Mouse (Mus musculus): ENCODE data around the gene Tnfrsf11a. TPM values are rescaled to one million over a fixed set of nuclear protein-coding genes. Genes with fewer than 3 reads are reported as not detected.
A peak's percentile ranks its signal among the peaks of the same experiment; 100 is the strongest.

The Tnfrsf11a gene
- polyA plus RNA-seq, 1 experiment from 2014 or later, result 0.38 TPM

GRCm38 (mm10) chr1:105829171-105829570 lies 48.7 kb downstream of the Tnfrsf11a start:
- no peak overlapping the region for H3K4me3 ChIP-seq (replicated peaks)
- no peak overlapping the region for H3K4me2 ChIP-seq
- H3K27ac ChIP-seq (replicated peaks), result no peak overlapping the region
- ATAC-seq (ENCODE audit: insufficient read depth), result no peak
- WGBS (ENCODE audit: insufficient replicate concordance), result 73% methylated on average over 5 of the region's 5 CpGs
- no peak overlapping the region for H3K9ac ChIP-seq
- no peaks in the 10 kb centered on the region for H3K4me1 ChIP-seq (replicated peaks)
- H3K9me3 ChIP-seq (replicated peaks), result no peaks in the 10 kb centered on the region
- H3K27me3 ChIP-seq, result no peaks in the 10 kb centered on the region
- no peaks in the 10 kb centered on the region for H3K36me3 ChIP-seq (replicated peaks)

- H3K4me1 ChIP-seq (replicated peaks), result no peaks in the 10 kb centered on the region
- no peak overlapping the region for H3K4me3 ChIP-seq (replicated peaks)
- no peaks in the 10 kb centered on the region for H3K36me3 ChIP-seq (replicated peaks)
- H3K4me2 ChIP-seq, result no peak overlapping the region
- ATAC-seq (ENCODE audit: insufficient read depth), result no peak
- WGBS (ENCODE audit: insufficient replicate concordance), result 61% methylated on average over 1 of the region's 1 CpGs
- no peak overlapping the region for H3K9ac ChIP-seq
- H3K27ac ChIP-seq (replicated peaks), result no peak overlapping the region
- no peaks in the 10 kb centered on the region for H3K9me3 ChIP-seq (replicated peaks)
- no peaks in the 10 kb centered on the region for H3K27me3 ChIP-seq
These were observed 52.3 kb downstream of the Tnfrsf11a start for GRCm38 (mm10) chr1:105832784-105833183.

GRCm38 (mm10) chr1:105842950-105843349 lies 62.4 kb downstream of the Tnfrsf11a start:
- WGBS (ENCODE audit: insufficient replicate concordance), result 24% methylated on average over 10 of the region's 10 CpGs

GRCm38 (mm10) chr1:105843386-105843785 lies 62.9 kb downstream of the Tnfrsf11a start:
- Histone ChIP-seq H3K27me3 (peaks cover 31% of the 10 kb centered on the region), H3K4me3 (replicated peaks) (no peak overlapping the region), H3K36me3 (replicated peaks) (no peaks in the 10 kb centered on the region), H3K9me3 (replicated peaks) (no peaks in the 10 kb centered on the region), H3K4me2 (no peak overlapping the region), H3K9ac (no peak overlapping the region), H3K4me1 (replicated peaks) (no peaks in the 10 kb centered on the region), H3K27ac (replicated peaks) (no peak overlapping the region)
- WGBS (ENCODE audit: insufficient replicate concordance), result 7% methylated on average over 12 of the region's 12 CpGs
- no peak for ATAC-seq (ENCODE audit: insufficient read depth)

More at GRCm38 (mm10) chr1:105842950-105843349, 62.4 kb downstream of the Tnfrsf11a start:
- no peaks in the 10 kb centered on the region for H3K4me1 ChIP-seq (replicated peaks)
- no peak overlapping the region for H3K4me3 ChIP-seq (replicated peaks)
- no peak overlapping the region for H3K27ac ChIP-seq (replicated peaks)
- no peak overlapping the region for H3K4me2 ChIP-seq
- no peaks in the 10 kb centered on the region for H3K36me3 ChIP-seq (replicated peaks)
- no peak for ATAC-seq (ENCODE audit: insufficient read depth)
- H3K27me3 ChIP-seq, result peaks cover 31% of the 10 kb centered on the region
- no peaks in the 10 kb centered on the region for H3K9me3 ChIP-seq (replicated peaks)
- H3K9ac ChIP-seq, result no peak overlapping the region

- Histone ChIP-seq H3K4me1 (replicated peaks) (no peaks in the 10 kb centered on the region), H3K27ac (replicated peaks) (no peak overlapping the region), H3K27me3 (peaks cover 31% of the 10 kb centered on the region), H3K9me3 (replicated peaks) (no peaks in the 10 kb centered on the region), H3K9ac (no peak overlapping the region), H3K4me2 (no peak overlapping the region), H3K4me3 (replicated peaks) (no peak overlapping the region), H3K36me3 (replicated peaks) (no peaks in the 10 kb centered on the region)
- ATAC-seq (ENCODE audit: insufficient read depth), result no peak
- 12% methylated on average over 2 of the region's 2 CpGs for WGBS (ENCODE audit: insufficient replicate concordance)
These were observed 63.3 kb downstream of the Tnfrsf11a start for GRCm38 (mm10) chr1:105843856-105844255.

- 9% methylated on average over 28 of the region's 28 CpGs for WGBS (ENCODE audit: insufficient replicate concordance)
- Histone ChIP-seq H3K9ac (no peak overlapping the region), H3K27me3 (peaks cover 31% of the 10 kb centered on the region), H3K4me1 (replicated peaks) (no peaks in the 10 kb centered on the region), H3K4me2 (peak overlapping the region; percentile 3; the same call in 1 of the 2 replicates), H3K4me3 (replicated peaks) (no peak overlapping the region), H3K9me3 (replicated peaks) (no peaks in the 10 kb centered on the region), H3K36me3 (replicated peaks) (no peaks in the 10 kb centered on the region), H3K27ac (replicated peaks) (no peak overlapping the region)
- ATAC-seq (ENCODE audit: insufficient read depth), result no peak
These were observed 64.0 kb downstream of the Tnfrsf11a start for GRCm38 (mm10) chr1:105844341-105845006.

GRCm38 (mm10) chr1:105846431-105846830 lies 65.9 kb downstream of the Tnfrsf11a start:
- Histone ChIP-seq H3K9me3 (replicated peaks) (no peaks in the 10 kb centered on the region), H3K36me3 (replicated peaks) (no peaks in the 10 kb centered on the region), H3K4me2 (no peak overlapping the region), H3K4me3 (replicated peaks) (no peak overlapping the region), H3K9ac (no peak overlapping the region), H3K27me3 (peaks cover 31% of the 10 kb centered on the region), H3K4me1 (replicated peaks) (peaks cover 11% of the 10 kb centered on the region), H3K27ac (replicated peaks) (no peak overlapping the region)
- WGBS (ENCODE audit: insufficient replicate concordance), result 69% methylated on average over 2 of the region's 2 CpGs
- ATAC-seq (ENCODE audit: insufficient read depth), result no peak

GRCm38 (mm10) chr1:105848806-105849205 lies 68.3 kb downstream of the Tnfrsf11a start:
- Histone ChIP-seq H3K9me3 (replicated peaks) (no peaks in the 10 kb centered on the region), H3K4me3 (replicated peaks) (no peak overlapping the region), H3K27me3 (peaks cover 16% of the 10 kb centered on the region), H3K4me1 (replicated peaks) (peaks cover 12% of the 10 kb centered on the region), H3K27ac (replicated peaks) (no peak overlapping the region), H3K36me3 (replicated peaks) (no peaks in the 10 kb centered on the region), H3K9ac (no peak overlapping the region), H3K4me2 (no peak overlapping the region)
- ATAC-seq (ENCODE audit: insufficient read depth), result no peak
- WGBS (ENCODE audit: insufficient replicate concordance), result 76% methylated on average over 8 of the region's 8 CpGs

GRCm38 (mm10) chr1:105851341-105851740 lies 70.8 kb downstream of the Tnfrsf11a start:
- no peak overlapping the region for H3K9ac ChIP-seq
- 21% methylated on average over 2 of the region's 2 CpGs for WGBS (ENCODE audit: insufficient replicate concordance)
- H3K4me3 ChIP-seq (replicated peaks), result no peak overlapping the region
- H3K27me3 ChIP-seq, result no peaks in the 10 kb centered on the region
- H3K9me3 ChIP-seq (replicated peaks), result no peaks in the 10 kb centered on the region
- no peak overlapping the region for H3K27ac ChIP-seq (replicated peaks)
- no peak overlapping the region for H3K4me2 ChIP-seq
- peak; percentile 97 for ATAC-seq (ENCODE audit: insufficient read depth)
- H3K4me1 ChIP-seq (replicated peaks), result peaks cover 12% of the 10 kb centered on the region
- no peaks in the 10 kb centered on the region for H3K36me3 ChIP-seq (replicated peaks)

GRCm38 (mm10) chr1:105859740-105860139 lies 79.2 kb downstream of the Tnfrsf11a start:
- Histone ChIP-seq H3K9me3 (replicated peaks) (no peaks in the 10 kb centered on the region), H3K4me3 (replicated peaks) (no peak overlapping the region), H3K27ac (replicated peaks) (no peak overlapping the region), H3K4me1 (replicated peaks) (no peaks in the 10 kb centered on the region; the same call in 1 of the 2 replicates), H3K27me3 (no peaks in the 10 kb centered on the region), H3K9ac (no peak overlapping the region), H3K4me2 (no peak overlapping the region), H3K36me3 (replicated peaks) (no peaks in the 10 kb centered on the region)
- 58% methylated on average over 2 of the region's 2 CpGs for WGBS (ENCODE audit: insufficient replicate concordance)
- ATAC-seq (ENCODE audit: insufficient read depth), result no peak

- Histone ChIP-seq H3K4me2 (no peak overlapping the region), H3K4me3 (replicated peaks) (no peak overlapping the region), H3K9ac (no peak overlapping the region), H3K27me3 (0 out of 2 replicates have a peak, but pooled peaks cover 2% of the 10 kb centered on the region), H3K9me3 (replicated peaks) (no peaks in the 10 kb centered on the region), H3K27ac (replicated peaks) (no peak overlapping the region), H3K4me1 (replicated peaks) (no peaks in the 10 kb centered on the region), H3K36me3 (replicated peaks) (no peaks in the 10 kb centered on the region)
- whole genome bisulfite sequencing (ENCODE audit: insufficient replicate concordance), result 68% methylated on average over 6 of the region's 6 CpGs
- ATAC-seq (ENCODE audit: insufficient read depth), result no peak
These were observed 96.1 kb downstream of the Tnfrsf11a start for GRCm38 (mm10) chr1:105876589-105876988.

GRCm38 (mm10) chr1:105877808-105878207 lies 97.3 kb downstream of the Tnfrsf11a start:
- no peaks in the 10 kb centered on the region for H3K9me3 ChIP-seq (replicated peaks)
- no peak overlapping the region for H3K4me2 ChIP-seq
- no peaks in the 10 kb centered on the region for H3K36me3 ChIP-seq (replicated peaks)
- 0 out of 2 replicates have a peak, but pooled peaks cover 2% of the 10 kb centered on the region for H3K27me3 ChIP-seq
- no peak overlapping the region for H3K4me3 ChIP-seq (replicated peaks)
- ATAC-seq (ENCODE audit: insufficient read depth), result no peak
- 62% methylated on average over 5 of the region's 5 CpGs for WGBS (ENCODE audit: insufficient replicate concordance)
- no peaks in the 10 kb centered on the region for H3K4me1 ChIP-seq (replicated peaks)
- H3K27ac ChIP-seq (replicated peaks), result no peak overlapping the region
- no peak overlapping the region for H3K9ac ChIP-seq
